In genomic region chr1:33873561-33873960, GRCm38 (mm10) we compare ENCODE assay signal across 1 mouse cellular context.
A peak's percentile ranks its signal among the peaks of the same experiment; 100 is the strongest.
TF ChIP-seq lines count a peak whose summit lies in the region.

No protein-coding gene starts in this region.

TF ChIP-seq in CH12.LX, 34 proteins besides CTCF, POLR2A, EP300 and RAD21:
- TF ChIP-seq MAZ (IDR thresholded peaks at IDR 0.05; ENCODE audit: low read depth, low read length) (no peak), ZNF384 (IDR thresholded peaks at IDR 0.05; ENCODE audit: low read depth, low read length) (0 out of 2 replicates have a peak, but pooled peaks have one; percentile 11)
